Mouse (Mus musculus) G1E-ER4 (cell line): Measurements from ENCODE around the gene Asic2. TPM values are rescaled to one million over a fixed set of nuclear protein-coding genes. Genes with fewer than 3 reads are reported as not detected.

Source experiments
- GATA1 ChIP-seq: IDR thresholded peaks from one replicate; pipeline ENCODE4 v1.8.0; 2012; ENCODE audit warnings: low read length, inconsistent platforms
- polyA plus RNA-seq: library from polyadenylated mRNA; stranded (reverse); fragments of >175 nt; gene quantifications from 2 replicates; pipeline ENCODE4 v1.2.3, GENCODE M21; 2012

The Asic2 gene
- polyA plus RNA-seq, 1 experiment, result not detected

GRCm38 (mm10) chr11:81579753-81580152 lies 388.5 kb downstream of the Asic2 start:
- no peak for TF ChIP-seq GATA1

- TF ChIP-seq GATA1, result no peak
Observed at GRCm38 (mm10) chr11:81570406-81570805, 397.9 kb downstream of the Asic2 start.

DNA sequence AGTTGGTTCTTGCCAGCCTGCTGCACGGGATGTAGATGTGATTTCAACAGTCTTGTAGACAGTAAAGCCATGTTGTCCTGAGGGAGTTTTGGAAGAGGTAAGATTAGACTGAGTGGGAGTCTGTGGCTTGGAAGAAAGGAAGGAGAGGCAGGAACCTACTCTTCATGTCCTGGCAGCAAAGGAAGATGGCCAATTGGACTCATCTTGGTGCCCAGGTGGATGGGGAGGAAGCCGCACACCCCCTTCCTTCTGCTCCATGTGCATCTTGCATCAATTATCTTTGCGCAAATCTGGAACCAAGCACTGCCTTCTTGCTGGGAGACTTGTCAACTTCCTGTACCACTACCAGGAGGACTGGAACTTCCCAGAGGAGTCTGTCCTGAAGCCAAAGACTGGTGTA lies 403.4 kb downstream of the Asic2 start:
- TF ChIP-seq GATA1, result no peak

DNA sequence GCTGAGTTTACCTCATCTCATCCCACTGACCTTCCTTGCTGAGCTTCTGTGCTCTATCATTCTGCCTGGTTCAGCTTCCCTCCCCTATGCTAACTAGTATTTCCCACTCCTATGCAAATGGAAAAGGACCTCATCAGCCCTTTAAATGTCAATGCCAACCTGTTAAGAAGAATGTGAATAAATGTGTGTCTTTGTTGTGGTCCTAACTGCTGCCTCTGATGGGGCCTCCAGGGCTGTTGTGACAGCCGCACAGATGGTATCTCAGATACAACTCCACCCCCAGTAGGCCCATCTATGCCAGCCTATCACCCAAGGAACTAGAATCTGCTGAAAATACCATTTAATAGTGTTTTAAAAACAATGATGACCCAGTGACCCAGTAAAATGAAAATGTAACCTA lies 407.9 kb downstream of the Asic2 start:
- no peak for TF ChIP-seq GATA1

- TF ChIP-seq GATA1, result no peak
Observed at GRCm38 (mm10) chr11:81543189-81543588, 425.1 kb downstream of the Asic2 start.

- TF ChIP-seq GATA1, result no peak
Observed at GRCm38 (mm10) chr11:81535121-81535717, 433.0 kb downstream of the Asic2 start.

GRCm38 (mm10) chr11:81534686-81535085 lies 433.6 kb downstream of the Asic2 start:
- TF ChIP-seq GATA1, result no peak

GRCm38 (mm10) chr11:81531906-81532305 lies 436.4 kb downstream of the Asic2 start:
- no peak for TF ChIP-seq GATA1

DNA sequence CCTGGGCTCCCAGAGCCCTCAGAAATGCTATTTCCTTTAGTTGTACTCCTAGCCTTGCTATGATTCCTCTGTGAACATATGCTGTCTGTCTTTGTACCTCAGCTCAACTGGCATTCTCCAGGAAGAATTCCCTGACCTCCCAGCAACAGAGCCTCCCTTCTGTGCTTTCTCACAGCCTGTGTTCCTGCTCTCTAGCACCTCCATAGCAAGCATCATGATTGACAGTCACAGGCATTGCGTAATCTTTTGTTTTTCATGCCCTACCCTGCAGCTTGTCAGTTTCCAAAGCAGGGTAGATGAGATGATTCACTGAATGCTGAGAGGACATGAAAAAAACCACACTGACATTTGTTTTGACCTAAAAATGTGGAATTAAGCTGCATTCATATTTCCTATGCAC lies 445.3 kb downstream of the Asic2 start:
- TF ChIP-seq GATA1, result no peak

GRCm38 (mm10) chr11:81521881-81522280 lies 446.4 kb downstream of the Asic2 start:
- TF ChIP-seq GATA1, result no peak

DNA sequence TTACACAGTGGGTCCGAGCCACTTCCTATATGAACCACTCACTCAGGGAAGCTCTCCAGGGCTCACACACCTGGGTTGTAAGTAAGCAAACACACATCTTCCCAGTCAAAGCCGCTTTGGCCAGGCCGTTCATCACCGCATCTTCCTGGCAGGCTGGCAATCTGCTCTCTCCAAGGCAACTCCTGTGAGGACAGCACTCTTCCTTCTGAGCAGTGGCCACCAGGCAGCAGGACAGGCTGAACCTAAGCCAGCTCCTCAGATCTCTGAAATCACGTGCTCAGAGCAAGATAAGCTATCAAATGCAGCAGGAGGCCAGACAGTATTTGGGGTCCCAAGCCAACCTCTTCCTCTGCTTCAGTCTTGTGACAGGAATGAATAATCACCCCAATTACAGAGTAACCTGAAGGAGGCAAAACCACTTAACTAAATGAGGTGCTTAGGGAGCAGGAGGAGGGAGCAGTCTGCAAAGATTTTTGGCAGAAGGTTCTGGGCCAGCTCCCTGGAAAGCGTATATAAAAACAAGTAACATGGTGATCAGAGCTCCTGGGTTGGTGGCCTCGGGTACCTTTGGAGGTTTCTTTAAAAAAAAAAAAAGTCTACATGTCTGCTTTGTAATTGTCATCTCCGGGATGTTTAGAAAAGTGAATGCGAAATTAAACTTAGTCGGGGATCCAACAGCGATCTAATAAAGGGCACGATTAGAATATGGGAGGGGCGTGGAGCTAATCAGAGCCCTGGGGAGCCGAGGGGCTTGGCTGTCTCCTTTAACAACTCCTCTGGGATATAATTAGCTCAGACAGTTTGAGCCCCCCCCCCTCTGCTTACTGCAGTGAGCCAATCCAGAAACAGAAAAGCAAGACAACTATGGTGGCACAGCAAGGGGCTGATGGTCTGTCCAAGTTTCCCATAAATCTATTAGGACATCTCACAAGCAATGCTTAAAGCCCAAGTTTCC lies 450.0 kb downstream of the Asic2 start:
- no peak for TF ChIP-seq GATA1

- TF ChIP-seq GATA1, result no peak
Observed at GRCm38 (mm10) chr11:81515754-81516153, 452.5 kb downstream of the Asic2 start.

GRCm38 (mm10) chr11:81512434-81512833 lies 455.8 kb downstream of the Asic2 start:
- no peak for TF ChIP-seq GATA1

DNA sequence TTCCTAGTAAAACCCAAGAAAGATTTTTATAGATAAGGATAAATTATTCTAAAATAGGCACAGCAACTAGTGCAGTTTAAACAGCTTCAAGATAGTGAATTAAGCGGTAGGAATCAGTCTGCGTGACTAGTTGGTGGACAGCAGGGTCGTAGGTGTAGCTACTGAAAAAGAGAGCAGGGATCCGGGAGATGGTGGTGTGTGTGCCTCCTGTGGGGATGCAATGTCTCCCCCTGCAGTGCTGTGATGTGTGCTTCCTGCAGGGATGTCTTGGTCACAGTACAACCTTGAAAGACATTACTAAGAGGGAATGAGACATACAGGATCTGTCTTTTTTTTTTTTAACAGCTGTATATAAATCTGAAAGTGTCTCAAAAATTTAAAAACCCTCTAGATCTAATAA lies 456.9 kb downstream of the Asic2 start:
- no peak for TF ChIP-seq GATA1

DNA sequence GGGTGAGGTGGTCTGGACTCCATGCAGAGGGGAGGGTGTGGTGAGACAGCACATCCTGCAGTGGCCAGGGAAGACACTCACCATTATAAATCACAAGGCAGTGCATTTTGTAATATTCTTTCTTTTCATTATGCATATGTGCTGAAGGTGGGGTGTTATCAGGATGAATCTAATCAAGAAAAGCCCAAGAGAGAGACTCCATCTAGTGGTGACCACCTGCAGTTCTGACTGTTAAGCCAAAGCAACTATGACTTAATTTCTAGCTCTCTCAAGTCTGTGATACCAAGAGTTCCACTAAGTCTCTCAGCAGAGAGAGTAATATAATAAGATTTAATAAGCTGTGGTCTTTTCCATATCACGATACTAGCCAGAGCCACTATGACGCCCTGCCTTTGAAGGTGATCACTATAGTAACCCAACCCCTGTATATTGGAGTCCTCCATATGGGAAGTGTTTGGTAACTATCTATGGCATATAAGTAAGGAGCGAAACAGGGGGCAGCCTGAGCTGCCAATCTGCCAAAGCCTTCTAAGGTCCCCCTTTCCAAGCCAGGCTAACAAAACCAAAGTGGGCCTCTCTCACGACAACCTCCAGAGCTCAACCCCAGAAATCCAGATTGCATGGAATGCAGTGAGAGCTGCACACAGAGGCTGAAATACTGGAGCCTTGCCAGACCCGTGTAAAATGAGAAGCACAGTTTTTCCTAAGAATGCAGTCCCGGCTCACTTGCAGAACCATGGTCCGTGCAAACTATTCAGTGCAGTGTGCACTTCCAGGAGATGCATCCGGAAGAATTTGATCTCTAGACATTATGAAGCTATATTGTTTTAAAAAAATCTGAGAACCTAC lies 459.6 kb downstream of the Asic2 start:
- TF ChIP-seq GATA1, result no peak
